Mouse (Mus musculus) cortical plate, adult 2 months (tissue): ENCODE results near the gene Tex101. TPM values are rescaled to one million over a fixed set of nuclear protein-coding genes. Genes with fewer than 3 reads are reported as not detected.
"Not testable (repeated sequence)": the region's sequence is repeated elsewhere in the genome, so short reads cannot be mapped to it uniquely, and the experiment has no call there.

Experiments used
- H3K27ac ChIP-seq: fragments of 200-500 bp; 2 replicates; pipeline ENCODE4 v1.5.1; 2012; ENCODE audit warnings: low read length, control low read depth, inconsistent platforms; ENCODE audit not compliant: insufficient read depth
- H3K4me1 ChIP-seq: fragments of 200-500 bp; 2 replicates; pipeline ENCODE4 v1.6.1; 2011; ENCODE audit warnings: low read length; ENCODE audit not compliant: control insufficient read depth, insufficient read depth
- H3K4me3 ChIP-seq: fragments of 200-500 bp; 2 replicates; pipeline ENCODE4 v1.5.1; 2011; ENCODE audit warnings: mild to moderate bottlenecking, low read length, control low read depth; ENCODE audit not compliant: insufficient read depth
- CTCF ChIP-seq: fragments of 200-500 bp; IDR thresholded peaks from 2 replicates; pipeline ENCODE4 v1.5.1; 2011; ENCODE audit warnings: mild to moderate bottlenecking, control low read depth, low read length; ENCODE audit not compliant: insufficient read depth; ENCODE audit errors: extremely low read depth
- POLR2A ChIP-seq: fragments of 200-500 bp; IDR thresholded peaks from 2 replicates; pipeline ENCODE4 v1.6.1; 2011; ENCODE audit warnings: mild to moderate bottlenecking, low read length, control low read depth; ENCODE audit not compliant: insufficient read depth; ENCODE audit errors: extremely low read depth
- polyA plus RNA-seq: library from polyadenylated mRNA; depleted of rRNA; stranded (reverse); fragments of >200 nt; gene quantifications from 2 replicates; pipeline ENCODE4 v1.2.3, GENCODE M21; 2012; rRNA removed

Gene Tex101
- polyA plus RNA-seq, result not detected in 2 replicates

DNA sequence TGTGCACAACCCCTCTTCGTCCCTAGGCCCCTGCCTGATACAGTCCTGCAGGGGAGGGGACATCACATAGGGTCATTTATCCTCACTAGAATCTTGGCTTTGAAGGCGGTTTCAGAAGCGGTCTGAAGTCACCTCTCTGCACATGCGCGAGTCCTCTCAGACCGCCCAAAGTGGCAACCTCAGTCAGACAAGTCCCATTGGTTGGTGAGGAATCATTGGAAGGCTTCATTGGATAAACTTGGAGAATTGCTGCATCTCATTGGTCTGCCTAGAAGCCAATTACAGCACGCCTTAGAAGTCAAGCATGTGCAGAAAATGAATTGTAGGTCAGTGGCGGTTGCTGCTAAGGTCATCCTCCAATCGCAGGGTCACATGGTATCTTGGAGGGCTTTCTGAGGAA, at the start of gene Tex101:
TSS of gene Tex101 (minus strand) at position 101 of the 400 bp plus-strand sequence.
- H3K4me1 ChIP-seq, result no peaks in the 10 kb centered on the region
- H3K4me3 ChIP-seq, result no peak within 1 kb of the TSS
- TF ChIP-seq POLR2A (no peak), CTCF (no peak)
- no peak within 1 kb of the TSS for H3K27ac ChIP-seq

DNA sequence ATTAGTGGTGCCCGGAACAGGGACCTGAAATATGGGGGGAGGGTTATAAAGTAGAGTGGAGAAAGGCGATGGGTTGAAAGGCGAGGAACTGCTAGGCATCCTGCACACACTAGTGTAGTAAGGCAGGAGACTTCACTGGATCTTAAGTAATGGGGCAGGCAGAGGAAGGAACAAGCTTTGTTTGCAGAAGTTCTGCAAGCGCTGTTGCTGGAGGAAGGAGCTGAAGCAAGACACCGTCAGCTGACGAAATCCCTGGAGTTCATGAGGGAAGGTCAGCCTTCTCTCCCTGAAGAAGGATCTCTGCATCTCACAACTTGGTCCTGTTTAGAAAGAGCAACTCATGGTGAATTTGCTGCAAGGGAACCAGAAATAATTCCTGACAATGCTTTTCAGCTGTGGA, 38.6 kb upstream of the Tex101 start:
- Histone ChIP-seq H3K27ac (no peak overlapping the region), H3K4me1 (peaks cover 4% of the 10 kb centered on the region; the same call in 1 of the 2 replicates), H3K4me3 (no peak overlapping the region)
- TF ChIP-seq CTCF, result no peak
- no peak for TF ChIP-seq POLR2A

DNA sequence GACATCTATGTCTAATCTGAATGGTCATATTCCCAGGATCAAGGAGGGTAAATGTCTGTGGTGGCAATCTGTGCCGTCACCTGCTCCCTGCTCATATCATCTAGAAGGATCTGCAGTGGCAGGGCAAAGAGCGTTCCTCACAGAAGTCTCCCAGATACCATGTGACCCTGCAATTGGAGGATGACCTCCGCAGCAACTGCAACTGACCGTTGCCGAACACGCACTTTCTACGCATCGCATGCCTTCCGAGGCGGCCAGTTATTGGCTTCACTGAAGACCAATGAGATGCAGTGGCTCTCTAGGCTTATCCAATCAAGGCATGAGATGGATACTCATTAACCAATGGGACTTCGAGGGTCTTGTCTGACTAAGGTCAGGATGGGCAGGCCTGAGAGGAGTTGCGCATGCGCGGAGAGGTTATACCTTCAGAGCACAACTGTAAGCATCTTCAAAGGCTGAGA, 32.4 kb upstream of the Tex101 start, which contains the start of gene BC049730:
TSS of gene BC049730 (plus strand) at position 411 of the 461 bp plus-strand sequence.
- no peaks in the 10 kb centered on the region for H3K4me1 ChIP-seq
- no peak within 1 kb of the TSS for H3K4me3 ChIP-seq
- TF ChIP-seq POLR2A (no peak), CTCF (no peak)
- H3K27ac ChIP-seq, result no peak within 1 kb of the TSS

DNA sequence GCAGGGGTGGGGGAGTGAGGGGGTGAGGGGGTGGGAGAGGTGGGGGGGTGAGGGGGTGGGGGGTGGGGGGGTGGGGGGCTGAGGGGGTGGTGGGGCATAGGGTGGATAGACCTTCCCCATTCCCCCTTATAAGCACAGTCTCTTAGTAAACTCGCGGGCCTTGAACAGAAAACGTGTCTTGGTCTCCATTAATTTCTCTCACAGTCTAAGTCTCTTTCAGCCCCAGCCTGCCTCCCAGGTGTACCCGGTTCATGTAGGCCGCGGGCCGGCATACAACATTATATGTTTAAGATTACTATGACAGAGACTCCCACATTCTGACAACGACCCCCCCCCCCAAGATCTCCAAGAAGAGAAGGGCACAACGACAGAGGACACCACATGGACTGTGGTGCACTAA, 26.4 kb upstream of the Tex101 start:
- not testable (repeated sequence) for H3K4me3 ChIP-seq, H3K27ac ChIP-seq, H3K4me1 ChIP-seq

DNA sequence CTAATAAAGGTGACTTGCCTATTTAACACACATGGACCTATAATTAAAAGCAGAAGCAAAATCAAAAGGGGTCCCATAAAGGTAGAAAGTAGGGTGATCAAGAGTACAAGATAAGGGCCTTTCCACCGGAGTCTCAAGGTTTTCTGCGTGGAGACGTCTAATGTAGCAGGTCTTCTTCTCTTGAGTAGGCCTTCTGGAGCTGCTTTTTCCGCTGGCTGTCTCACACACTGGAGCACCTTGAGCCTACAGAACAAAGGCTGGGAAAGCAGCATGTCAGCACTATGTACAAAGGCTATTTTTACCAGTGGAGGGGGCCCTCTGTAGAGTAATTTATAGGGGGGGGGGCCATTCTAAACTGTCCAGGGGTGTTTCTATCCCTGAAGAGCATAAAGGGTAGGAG, 21.4 kb upstream of the Tex101 start:
- not testable (repeated sequence) for H3K27ac ChIP-seq, H3K4me1 ChIP-seq, H3K4me3 ChIP-seq

DNA sequence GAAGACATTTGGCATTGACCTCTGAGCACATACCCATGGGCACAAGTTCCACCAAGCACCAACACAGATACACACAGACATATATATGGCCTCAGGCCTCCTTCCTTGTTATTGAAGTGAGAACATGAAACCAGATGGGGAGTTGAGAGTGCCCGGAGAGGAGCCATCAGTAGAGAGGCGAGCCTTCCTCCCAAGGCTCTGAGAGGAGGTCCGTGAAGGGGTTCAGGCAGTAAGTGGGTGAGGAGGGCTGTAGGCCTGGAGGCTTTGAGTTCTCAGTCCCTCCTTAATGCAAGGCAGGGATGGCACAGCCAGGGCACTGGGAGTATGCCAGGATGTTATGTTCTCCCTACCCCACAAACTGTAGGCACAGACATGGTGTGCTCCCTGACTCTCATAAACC, 16.2 kb upstream of the Tex101 start:
- not testable (repeated sequence) for H3K4me1 ChIP-seq, H3K27ac ChIP-seq, H3K4me3 ChIP-seq

DNA sequence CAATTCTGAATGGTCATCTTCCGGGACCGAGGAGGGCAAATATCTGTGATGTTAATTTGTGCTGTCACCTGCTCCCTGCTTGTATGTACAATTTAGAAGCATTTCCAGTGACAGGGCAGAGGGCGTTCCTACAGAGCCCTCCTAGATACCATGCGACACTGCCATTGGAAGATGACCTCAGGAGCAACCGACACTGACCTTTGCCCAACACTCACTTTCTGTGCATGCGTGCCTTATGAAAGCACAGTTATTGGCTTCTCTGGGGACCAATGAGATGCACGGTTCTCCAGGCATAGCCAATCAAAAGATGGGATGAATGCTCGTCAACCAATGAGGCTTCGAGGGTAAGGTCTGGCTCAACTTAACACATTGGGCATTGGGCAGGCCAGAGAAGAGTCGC, 11.0 kb upstream of the Tex101 start:
- not testable (repeated sequence) for H3K27ac ChIP-seq, H3K4me1 ChIP-seq, H3K4me3 ChIP-seq

DNA sequence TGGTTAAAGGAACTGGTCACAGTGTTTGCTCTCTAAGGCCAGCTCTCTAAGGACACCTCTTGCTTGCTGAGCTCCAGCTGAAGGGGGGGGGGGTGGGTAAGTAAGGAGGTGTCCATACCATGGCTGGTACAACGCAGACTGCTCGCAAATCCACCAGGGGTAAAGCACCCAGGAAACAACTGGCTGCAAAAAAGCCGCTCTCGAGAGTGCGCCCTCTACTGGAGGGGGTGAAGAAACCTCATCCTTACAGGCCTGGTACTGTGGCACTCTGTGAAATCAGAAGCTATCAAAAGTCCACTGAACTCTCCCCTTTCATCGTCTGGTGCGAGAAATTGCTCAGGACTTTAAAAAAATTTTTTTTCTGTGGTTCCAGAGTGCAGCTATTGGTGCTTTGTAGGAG, 7.6 kb upstream of the Tex101 start:
- H3K4me1 ChIP-seq, H3K4me3 ChIP-seq, H3K27ac ChIP-seq: not testable (repeated sequence)

DNA sequence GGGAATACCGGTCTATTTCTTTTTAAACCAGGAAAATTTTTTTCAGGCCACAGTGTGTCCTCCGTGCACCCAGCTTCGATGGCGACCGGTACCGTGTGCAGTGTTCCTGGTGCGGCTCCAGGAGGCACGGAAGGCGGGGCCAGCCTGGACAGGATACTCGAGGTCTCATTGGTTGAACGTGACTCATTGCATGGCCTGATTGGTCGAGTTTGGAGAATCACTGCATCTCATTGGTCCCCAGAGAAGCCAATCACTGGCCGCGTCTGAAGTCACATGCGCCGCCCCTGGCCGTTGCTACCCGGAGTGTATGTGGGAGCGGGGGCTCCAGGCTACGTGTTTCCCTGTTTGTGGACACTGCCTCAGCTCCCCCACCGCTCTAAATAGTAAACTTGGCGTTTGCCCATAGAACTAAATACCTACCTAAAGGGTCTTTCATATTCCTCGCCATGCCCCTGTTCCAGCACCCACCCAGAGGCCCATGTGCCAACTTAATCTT, 4.5 kb downstream of the Tex101 start:
- Histone ChIP-seq H3K27ac (no peak overlapping the region), H3K4me1 (no peaks in the 10 kb centered on the region), H3K4me3 (no peak overlapping the region)
- TF ChIP-seq POLR2A, result no peak
- no peak for TF ChIP-seq CTCF

DNA sequence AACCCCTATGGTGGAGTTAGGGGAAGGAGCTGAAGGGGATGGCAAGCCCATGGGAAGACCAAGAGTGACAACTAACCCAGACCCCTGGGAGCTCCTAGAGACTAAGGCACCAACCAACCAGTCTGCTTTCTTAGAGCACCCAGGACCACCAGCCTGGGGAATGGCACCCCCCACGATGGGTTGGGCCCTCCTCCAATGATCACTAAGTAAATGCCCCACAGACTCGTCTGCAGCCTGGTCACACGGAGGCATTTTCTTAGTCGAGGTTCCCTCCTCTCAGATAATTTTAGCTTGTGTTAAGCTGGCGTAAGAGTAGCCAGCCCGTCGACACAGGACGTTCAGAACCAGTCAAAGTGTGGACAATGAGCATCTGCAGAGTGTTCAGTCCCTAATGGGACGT, 11.5 kb downstream of the Tex101 start:
- Histone ChIP-seq H3K4me3 (no peak overlapping the region), H3K4me1 (no peaks in the 10 kb centered on the region), H3K27ac (no peak overlapping the region)
- TF ChIP-seq CTCF, result no peak
- no peak for TF ChIP-seq POLR2A

DNA sequence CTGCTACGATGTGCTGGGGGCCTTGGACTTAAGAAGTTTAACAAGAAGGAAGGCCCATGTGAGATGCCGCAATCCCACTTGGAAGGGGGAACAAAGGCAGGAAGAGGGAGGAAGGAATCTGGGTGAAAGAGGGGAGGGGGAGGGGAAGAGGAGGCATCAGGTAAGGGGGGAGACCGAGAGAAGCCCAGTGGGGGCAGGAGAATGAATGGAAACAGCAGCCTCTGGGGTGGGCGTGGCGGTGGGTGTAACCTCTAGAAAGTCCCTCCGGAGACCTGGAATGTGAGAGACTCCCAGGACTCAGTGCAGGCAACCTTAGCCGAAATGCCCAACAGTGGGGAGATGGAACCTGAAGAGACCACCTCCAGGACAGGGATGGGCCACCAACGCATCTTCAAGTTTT, 12.2 kb downstream of the Tex101 start:
- H3K4me1 ChIP-seq, result no peaks in the 10 kb centered on the region
- no peak overlapping the region for H3K27ac ChIP-seq
- TF ChIP-seq POLR2A (no peak), CTCF (no peak)
- H3K4me3 ChIP-seq, result no peak overlapping the region

DNA sequence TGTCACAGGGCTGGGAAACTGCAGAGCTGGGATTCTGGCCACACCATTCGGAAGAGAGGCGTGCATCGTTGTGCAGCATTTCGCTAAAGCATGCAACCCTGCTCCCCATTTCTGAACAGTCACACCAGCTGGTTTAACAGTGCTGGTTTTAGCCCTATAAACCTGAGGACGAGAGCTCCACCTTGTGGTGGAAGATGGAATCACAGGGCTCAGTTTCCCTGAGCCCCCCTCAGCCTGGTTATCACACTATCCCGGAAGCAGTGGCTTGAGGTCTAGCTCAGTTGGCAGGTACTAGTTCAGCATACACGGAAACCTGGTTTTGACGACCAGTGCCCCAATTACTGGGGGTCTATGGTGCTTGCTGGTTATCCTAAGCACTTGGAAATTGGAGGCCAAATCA, 13.9 kb downstream of the Tex101 start:
- Histone ChIP-seq H3K4me1 (no peaks in the 10 kb centered on the region), H3K27ac (no peak overlapping the region), H3K4me3 (no peak overlapping the region)
- TF ChIP-seq CTCF, result peak; percentile 94
- no peak for TF ChIP-seq POLR2A
